Mouse (Mus musculus): ENCODE data around the gene Gga2. TPM values are rescaled to one million over a fixed set of nuclear protein-coding genes. Genes with fewer than 3 reads are reported as not detected.

The Gga2 gene
- total and polyA plus RNA-seq, 3 experiments, result 26.8 to 79.0 (median 27.4) TPM

- H3K36me3 ChIP-seq (replicated peaks in 1 of 2; ENCODE audit: control insufficient read depth in 1 of 2, insufficient read depth in 1 of 2, low read length in 1 of 2), result peaks cover 38 to 72% of the 10 kb centered on the region in 2 experiments
- in situ Hi-C loops (cut with MboI; ENCODE audit: low pct_ligation_motif_present, low pct_unique_long_range_greater_than_20kb, low sequenced_read_pairs), result loop anchor here (5.0 kb wide), 1 partner anchor 230 kb away; the partner anchor contains the start of gene Scnn1g
- no peaks in the 10 kb centered on the region for H3K79me2 ChIP-seq (replicated peaks; ENCODE audit: control insufficient read depth, extremely low read depth, insufficient read depth, poor library complexity, severe bottlenecking)
- DNase-seq (ENCODE audit: extremely low read depth), result no peak
- no peak overlapping the region for H3K9ac ChIP-seq (ENCODE audit: insufficient read depth, low read depth)
- no peaks in the 10 kb centered on the region for H3K4me1 ChIP-seq (ENCODE audit: control insufficient read depth in 1 of 2, insufficient read depth in 2 of 2)
- no peak overlapping the region for H3K4me2 ChIP-seq (ENCODE audit: insufficient read depth, low read depth, poor library complexity, severe bottlenecking)
- peaks cover 3% of the 10 kb centered on the region for H3K9me3 ChIP-seq (replicated peaks; ENCODE audit: low read length)
- H3K27ac ChIP-seq (ENCODE audit: insufficient read depth, low read depth), result no peak overlapping the region
- H3K4me3 ChIP-seq (replicated peaks in 1 of 3; ENCODE audit: low read depth in 2 of 3, low read length in 2 of 3, poor library complexity in 1 of 3), result no peak overlapping the region
- dilution Hi-C loops (cut with MboI; ENCODE audit: extremely low pct_ligation_motif_present, extremely low pct_unique_long_range_greater_than_20kb, low sequenced_read_pairs), result no loop called here
- no peak for TF ChIP-seq MAX (IDR thresholded peaks at IDR 0.05; ENCODE audit: low read length)
- TF ChIP-seq PAX5 (IDR thresholded peaks at IDR 0.05; ENCODE audit: low read length), result no peak
- TF ChIP-seq POLR2A (IDR thresholded peaks at IDR 0.05; ENCODE audit: low read depth, low read length), result no peak
- TF ChIP-seq ZC3H11A (IDR thresholded peaks at IDR 0.05; ENCODE audit: low read depth, low read length), result no peak
- no peak for TF ChIP-seq POLR2AphosphoS2 (IDR thresholded peaks at IDR 0.05; ENCODE audit: low read depth, low read length)
- no peak for TF ChIP-seq ELF1 (IDR thresholded peaks at IDR 0.05; ENCODE audit: low read depth, low read length)
- no peak for TF ChIP-seq ZMIZ1 (IDR thresholded peaks at IDR 0.05; ENCODE audit: low read depth, low read length)
- no peak for TF ChIP-seq TBP (conservative IDR thresholded peaks at IDR 0.05; ENCODE audit: low read depth, low read length)
- no peaks in the 10 kb centered on the region for H3K27me3 ChIP-seq (replicated peaks)
Measured at GRCm38 (mm10) chr7:121962571-121962959, 58.5 kb downstream of the Gga2 start.

GRCm38 (mm10) chr7:121961913-121962570 is 59.0 kb downstream of the Gga2 start:
- peaks cover 3% of the 10 kb centered on the region for H3K9me3 ChIP-seq (replicated peaks; ENCODE audit: low read length)
- H3K4me1 ChIP-seq (ENCODE audit: control insufficient read depth in 1 of 2, insufficient read depth in 2 of 2), result no peaks in the 10 kb centered on the region
- TF ChIP-seq ZC3H11A (IDR thresholded peaks at IDR 0.05; ENCODE audit: low read depth, low read length) (no peak), RAD21 (IDR thresholded peaks at IDR 0.05; ENCODE audit: low read depth, low read length) (no peak), ETS1 (conservative IDR thresholded peaks at IDR 0.05; ENCODE audit: low read depth, low read length) (no peak), MXI1 (IDR thresholded peaks at IDR 0.05; ENCODE audit: low read depth, low read length) (no peak), CHD2 (IDR thresholded peaks at IDR 0.05; ENCODE audit: low read length) (no peak), ZMIZ1 (IDR thresholded peaks at IDR 0.05; ENCODE audit: low read depth, low read length) (no peak), MYC (IDR thresholded peaks at IDR 0.05; ENCODE audit: low read depth, low read length) (no peak), SMC3 (IDR thresholded peaks at IDR 0.05; ENCODE audit: low read depth, low read length) (no peak), USF1 (IDR thresholded peaks at IDR 0.05; ENCODE audit: low read depth, low read length) (no peak), MAZ (IDR thresholded peaks at IDR 0.05; ENCODE audit: low read depth, low read length) (no peak)
- H3K9ac ChIP-seq (ENCODE audit: insufficient read depth, low read depth), result no peak overlapping the region
- no peak for DNase-seq (ENCODE audit: extremely low read depth)
- no peaks in the 10 kb centered on the region for H3K27me3 ChIP-seq (replicated peaks)
- no peak overlapping the region for H3K27ac ChIP-seq (ENCODE audit: insufficient read depth, low read depth)
- dilution Hi-C loops (cut with MboI; ENCODE audit: extremely low pct_ligation_motif_present, extremely low pct_unique_long_range_greater_than_20kb, low sequenced_read_pairs), result no loop called here
- in situ Hi-C loops (cut with MboI; ENCODE audit: low pct_ligation_motif_present, low pct_unique_long_range_greater_than_20kb, low sequenced_read_pairs), result loop anchor here (5.0 kb wide), 1 partner anchor 230 kb away; the partner anchor contains the start of gene Scnn1g
- H3K36me3 ChIP-seq (replicated peaks in 1 of 2; ENCODE audit: control insufficient read depth in 1 of 2, insufficient read depth in 1 of 2, low read length in 1 of 2), result peaks cover 38 to 75% of the 10 kb centered on the region in 2 experiments
- H3K4me2 ChIP-seq (ENCODE audit: insufficient read depth, low read depth, poor library complexity, severe bottlenecking), result no peak overlapping the region
- H3K79me2 ChIP-seq (replicated peaks; ENCODE audit: control insufficient read depth, extremely low read depth, insufficient read depth, poor library complexity, severe bottlenecking), result no peaks in the 10 kb centered on the region
- H3K4me3 ChIP-seq (replicated peaks in 1 of 3; ENCODE audit: low read depth in 2 of 3, low read length in 2 of 3, poor library complexity in 1 of 3), result no peak overlapping the region
